Mouse (Mus musculus): ENCODE measurements around the gene Sct. TPM values are rescaled to one million over a fixed set of nuclear protein-coding genes. Genes with fewer than 3 reads are reported as not detected.
A peak's percentile ranks its signal among the peaks of the same experiment; 100 is the strongest.

Gene Sct
- total and polyA plus RNA-seq, 3 experiments, result not detected

GRCm38 (mm10) chr7:141230570-141230969, 48.4 kb downstream of the Sct start:
- no peaks in the 10 kb centered on the region for H3K27me3 ChIP-seq (ENCODE audit: control insufficient read depth, insufficient read depth, low read length)
- H3K4me3 ChIP-seq, result no peak overlapping the region
- no peak overlapping the region for H3K27ac ChIP-seq
- H3K9ac ChIP-seq (ENCODE audit: low read depth, low read length), result no peak overlapping the region
- WGBS, result 85% methylated on average over 4 of the region's 4 CpGs
- peaks cover 6% of the 10 kb centered on the region for H3K36me3 ChIP-seq (ENCODE audit: control insufficient read depth, insufficient read depth, low read length)
- no peak for DNase-seq
- H3K4me1 ChIP-seq (ENCODE audit: control insufficient read depth, insufficient read depth, low read length), result peaks cover 9% of the 10 kb centered on the region
- TF ChIP-seq CTCF (IDR thresholded peaks at IDR 0.05), result no peak
- TF ChIP-seq POLR2A (IDR thresholded peaks at IDR 0.05; ENCODE audit: insufficient read depth, low read depth, low read length), result no peak
- no peak for TF ChIP-seq EP300 (IDR thresholded peaks at IDR 0.05; ENCODE audit: insufficient read depth, low read depth, low read length)
- peaks cover 8% of the 10 kb centered on the region for H3K79me2 ChIP-seq (replicated peaks; ENCODE audit: control insufficient read depth, insufficient read depth, low read length)
- intact Hi-C loops (cut with DNase I), result no loop called here

GRCm38 (mm10) chr7:141229702-141230101, 49.2 kb downstream of the Sct start:
- 40% methylated on average over 6 of the region's 6 CpGs for WGBS
- Histone ChIP-seq H3K4me3 (peak overlapping the region; percentile 73), H3K27me3 (ENCODE audit: control insufficient read depth, insufficient read depth, low read length) (no peaks in the 10 kb centered on the region), H3K4me1 (ENCODE audit: control insufficient read depth, insufficient read depth, low read length) (peaks cover 9% of the 10 kb centered on the region), H3K9ac (ENCODE audit: low read depth, low read length) (peak overlapping the region; percentile 83), H3K36me3 (ENCODE audit: control insufficient read depth, insufficient read depth, low read length) (peaks cover 6% of the 10 kb centered on the region), H3K79me2 (replicated peaks; ENCODE audit: control insufficient read depth, insufficient read depth, low read length) (peaks cover 8% of the 10 kb centered on the region), H3K27ac (no peak overlapping the region)
- no peak for TF ChIP-seq EP300 (IDR thresholded peaks at IDR 0.05; ENCODE audit: insufficient read depth, low read depth, low read length)
- TF ChIP-seq POLR2A (IDR thresholded peaks at IDR 0.05; ENCODE audit: insufficient read depth, low read depth, low read length), result no peak
- TF ChIP-seq CTCF (IDR thresholded peaks at IDR 0.05), result no peak
- no peak for DNase-seq
- intact Hi-C loops (cut with DNase I), result loop anchor here (5.0 kb wide), 1 partner anchor 133 kb away; no protein-coding TSS in a partner anchor

Other genes with a start within 250 kb of the Sct start
- gene B4galnt4, start 218.0 kb downstream of the Sct start, total RNA-seq (2021), result under 1 TPM in 1 of 2 experiments, not detected in 1; 0.07 TPM
- gene B4galnt4, start 218.0 kb downstream of the Sct start, polyA plus RNA-seq (2012; rRNA removed), result 0.04 and 0.06 TPM in 2 replicates
- gene Pkp3, start 200.9 kb downstream of the Sct start, total RNA-seq (2021), result under 1 TPM; 0.20 to 0.21 TPM
- gene Pkp3, start 200.9 kb downstream of the Sct start, polyA plus RNA-seq (2012; rRNA removed), result 0.35 and 1.6 TPM in 2 replicates
- 1 to 10 TPM; 4.5 to 7.0 TPM for gene Sigirr, start 178.6 kb downstream of the Sct start, total RNA-seq (2021)
- gene Sigirr, start 178.6 kb downstream of the Sct start, polyA plus RNA-seq (2012; rRNA removed), result 9.4 and 10.2 TPM in 2 replicates
- under 1 TPM in 1 of 2 experiments, not detected in 1; 0.39 TPM for gene Ano9, start 161.3 kb downstream of the Sct start, total RNA-seq (2021)
- gene Ano9, start 161.3 kb downstream of the Sct start, polyA plus RNA-seq (2012; rRNA removed), result 0.09 and 0.53 TPM in 2 replicates
- 10 to 100 TPM; 25.9 to 29.7 TPM for gene Ptdss2, start 156.8 kb downstream of the Sct start, total RNA-seq (2021)
- gene Ptdss2, start 156.8 kb downstream of the Sct start, polyA plus RNA-seq (2012; rRNA removed), result 22.4 and 39.2 TPM in 2 replicates
- gene Rnh1, start 106.3 kb downstream of the Sct start, total RNA-seq (2021), result 10 to 100 TPM; 62.9 to 73.9 TPM
- gene Rnh1, start 106.3 kb downstream of the Sct start, polyA plus RNA-seq (2012; rRNA removed), result 73.2 and 96.7 TPM in 2 replicates
- 100 to 1,000 TPM in 1 of 2 experiments, 10 to 100 TPM in 1; 90.8 to 105 TPM for gene Hras, start 85.1 kb downstream of the Sct start, total RNA-seq (2021)
- 63.7 and 79.9 TPM in 2 replicates for gene Hras, start 85.1 kb downstream of the Sct start, polyA plus RNA-seq (2012; rRNA removed)
- gene Lrrc56, start 85.0 kb downstream of the Sct start, total RNA-seq (2021), result 1 to 10 TPM; 2.3 to 3.1 TPM
- gene Lrrc56, start 85.0 kb downstream of the Sct start, polyA plus RNA-seq (2012; rRNA removed), result 4.6 and 4.9 TPM in 2 replicates
- not detected for gene Lmntd2, start 65.1 kb downstream of the Sct start, total RNA-seq (2021)
- 0.18 and 0.20 TPM in 2 replicates for gene Lmntd2, start 65.1 kb downstream of the Sct start, polyA plus RNA-seq (2012; rRNA removed)
- gene Rassf7, start 63.3 kb downstream of the Sct start, total RNA-seq (2021), result under 1 TPM; 0.25 to 0.42 TPM
- 2.2 and 3.3 TPM in 2 replicates for gene Rassf7, start 63.3 kb downstream of the Sct start, polyA plus RNA-seq (2012; rRNA removed)
- 10 to 100 TPM; 26.8 to 32.1 TPM for gene Phrf1, start 50.3 kb downstream of the Sct start, total RNA-seq (2021)
- 8.9 and 10.2 TPM in 2 replicates for gene Phrf1, start 50.3 kb downstream of the Sct start, polyA plus RNA-seq (2012; rRNA removed)
- gene Irf7, start 12.7 kb downstream of the Sct start, total RNA-seq (2021), result 1 to 10 TPM; 3.3 to 3.4 TPM
- 24.6 and 25.2 TPM in 2 replicates for gene Irf7, start 12.7 kb downstream of the Sct start, polyA plus RNA-seq (2012; rRNA removed)
- not detected for gene Cdhr5, start 2.3 kb downstream of the Sct start, total RNA-seq (2021)
- 0.26 TPM in 1 of 2 replicates, not detected in the other for gene Cdhr5, start 2.3 kb downstream of the Sct start, polyA plus RNA-seq (2012; rRNA removed)
- gene Drd4, start 12.9 kb upstream of the Sct start, total RNA-seq (2021), result not detected
- 0.04 TPM in 1 of 2 replicates, not detected in the other for gene Drd4, start 12.9 kb upstream of the Sct start, polyA plus RNA-seq (2012; rRNA removed)
- 10 to 100 TPM; 10.8 to 13.5 TPM for gene Deaf1, start 48.6 kb upstream of the Sct start, total RNA-seq (2021)
- 9.7 and 9.8 TPM in 2 replicates for gene Deaf1, start 48.6 kb upstream of the Sct start, polyA plus RNA-seq (2012; rRNA removed)
- 10 to 100 TPM; 13.5 to 14.9 TPM for gene Tmem80, start 48.6 kb upstream of the Sct start, total RNA-seq (2021)
- gene Tmem80, start 48.6 kb upstream of the Sct start, polyA plus RNA-seq (2012; rRNA removed), result 28.9 and 34.5 TPM in 2 replicates
- 1 to 10 TPM; 3.8 to 4.3 TPM for gene Eps8l2, start 59.7 kb upstream of the Sct start, total RNA-seq (2021)
- gene Eps8l2, start 59.7 kb upstream of the Sct start, polyA plus RNA-seq (2012; rRNA removed), result 5.8 and 8.9 TPM in 2 replicates
- 100 to 1,000 TPM; 110 to 116 TPM for gene Taldo1, start 113.1 kb upstream of the Sct start, total RNA-seq (2021)
- 132 and 135 TPM in 2 replicates for gene Taldo1, start 113.1 kb upstream of the Sct start, polyA plus RNA-seq (2012; rRNA removed)
- gene Gatd1, start 135.0 kb upstream of the Sct start, total RNA-seq (2021), result 10 to 100 TPM; 13.4 to 14.9 TPM
- gene Gatd1, start 135.0 kb upstream of the Sct start, polyA plus RNA-seq (2012; rRNA removed), result 23.4 and 29.5 TPM in 2 replicates
- gene Cend1, start 150.4 kb upstream of the Sct start, total RNA-seq (2021), result 1 to 10 TPM; 1.0 to 1.4 TPM
- gene Cend1, start 150.4 kb upstream of the Sct start, polyA plus RNA-seq (2012; rRNA removed), result 1.8 and 2.6 TPM in 2 replicates
- 10 to 100 TPM; 55.8 to 72.6 TPM for gene Slc25a22, start 158.8 kb upstream of the Sct start, total RNA-seq (2021)
- 85.8 and 88.9 TPM in 2 replicates for gene Slc25a22, start 158.8 kb upstream of the Sct start, polyA plus RNA-seq (2012; rRNA removed)
- gene Pidd1, start 164.9 kb upstream of the Sct start, total RNA-seq (2021), result under 1 TPM; 0.37 to 0.70 TPM
- gene Pidd1, start 164.9 kb upstream of the Sct start, polyA plus RNA-seq (2012; rRNA removed), result 1.8 and 2.0 TPM in 2 replicates
- gene Rplp2, start 168.2 kb upstream of the Sct start, total RNA-seq (2021), result 100 to 1,000 TPM; 848 to 928 TPM
- 404 and 421 TPM in 2 replicates for gene Rplp2, start 168.2 kb upstream of the Sct start, polyA plus RNA-seq (2012; rRNA removed)
- 100 to 1,000 TPM; 398 to 572 TPM for gene Pnpla2, start 176.1 kb upstream of the Sct start, total RNA-seq (2021)
- 597 and 669 TPM in 2 replicates for gene Pnpla2, start 176.1 kb upstream of the Sct start, polyA plus RNA-seq (2012; rRNA removed)
- 10 to 100 TPM; 15.4 to 19.4 TPM for gene Cracr2b, start 182.0 kb upstream of the Sct start, total RNA-seq (2021)
- gene Cracr2b, start 182.0 kb upstream of the Sct start, polyA plus RNA-seq (2012; rRNA removed), result 23.8 and 35.0 TPM in 2 replicates
- gene Cd151, start 188.3 kb upstream of the Sct start, total RNA-seq (2021), result 100 to 1,000 TPM; 272 to 334 TPM
- 395 and 491 TPM in 2 replicates for gene Cd151, start 188.3 kb upstream of the Sct start, polyA plus RNA-seq (2012; rRNA removed)
- gene Polr2l, start 196.0 kb upstream of the Sct start, total RNA-seq (2021), result 10 to 100 TPM; 71.7 to 82.8 TPM
- gene Polr2l, start 196.0 kb upstream of the Sct start, polyA plus RNA-seq (2012; rRNA removed), result 62.6 and 64.4 TPM in 2 replicates
- 10 to 100 TPM; 17.1 to 40.0 TPM for gene Tspan4, start 196.1 kb upstream of the Sct start, total RNA-seq (2021)
- gene Tspan4, start 196.1 kb upstream of the Sct start, polyA plus RNA-seq (2012; rRNA removed), result 61.9 and 77.5 TPM in 2 replicates